Mouse (Mus musculus) CH12.LX (cell line): ENCODE measurements around the gene Birc2. TPM values are rescaled to one million over a fixed set of nuclear protein-coding genes. Genes with fewer than 3 reads are reported as not detected.
A peak's percentile ranks its signal among the peaks of the same experiment; 100 is the strongest.

Source experiments
- DNase-seq: peaks from one replicate; pipeline ENCODE4 v3.0.0-alpha.2; 2013; ENCODE audit errors: extremely low read depth
- H3K27ac ChIP-seq: 2 replicates; pipeline ENCODE4 v1.5.1; 2012; ENCODE audit warnings: low read depth, mild to moderate bottlenecking, control low read depth, moderate library complexity; ENCODE audit not compliant: insufficient read depth
- H3K27me3 ChIP-seq: replicated peaks from 2 replicates; pipeline ENCODE3; 2012; ENCODE audit warnings: inconsistent platforms
- H3K36me3 ChIP-seq, 2 experiments: replicated peaks in 1 of 2; 2 replicates each; pipeline versions ENCODE3 to v1.6.1; 2012; ENCODE audit warnings: inconsistent platforms in 1 of 2, low read length in 1 of 2, mild to moderate bottlenecking in 1 of 2, mixed read lengths in 1 of 2, moderate library complexity in 1 of 2; ENCODE audit not compliant: control insufficient read depth in 1 of 2, insufficient read depth in 1 of 2
- H3K4me1 ChIP-seq, 2 experiments: 2 replicates each; pipeline ENCODE4 v1.6.1; 2012; ENCODE audit warnings: inconsistent platforms in 1 of 2, moderate library complexity in 1 of 2; ENCODE audit not compliant: insufficient read depth in 2 of 2, control insufficient read depth in 1 of 2
- H3K4me2 ChIP-seq: 2 replicates; pipeline ENCODE4 v1.6.1; 2012; ENCODE audit warnings: low read depth, mild to moderate bottlenecking, control low read depth; ENCODE audit not compliant: poor library complexity, insufficient read depth, severe bottlenecking
- H3K4me3 ChIP-seq, 3 experiments: fragments of 150-350 bp in 1 of 3; sonication (generic) in 1 of 3; replicated peaks in 1 of 3; 2 replicates each; pipeline versions ENCODE3 to v1.5.1; 2011 to 2012; ENCODE audit warnings: low read depth in 2 of 3, low read length in 2 of 3, mild to moderate bottlenecking in 2 of 3, moderate library complexity in 2 of 3, control low read depth in 1 of 3, improper control_type of control experiment in 1 of 3, inconsistent platforms in 1 of 3, mixed read lengths in 1 of 3; ENCODE audit not compliant: poor library complexity in 1 of 3
- H3K79me2 ChIP-seq: replicated peaks from 2 replicates; pipeline ENCODE4 v1.6.1; 2012; ENCODE audit warnings: mild to moderate bottlenecking, moderate library complexity; ENCODE audit not compliant: control insufficient read depth, poor library complexity, insufficient read depth, severe bottlenecking; ENCODE audit errors: extremely low read depth
- H3K9ac ChIP-seq: 2 replicates; pipeline ENCODE4 v1.6.1; 2012; ENCODE audit warnings: low read depth, mild to moderate bottlenecking, control low read depth, moderate library complexity; ENCODE audit not compliant: insufficient read depth
- H3K9me3 ChIP-seq: replicated peaks from 2 replicates; pipeline ENCODE3; 2012; ENCODE audit warnings: low read length, inconsistent platforms, mixed read lengths
- BHLHE40 ChIP-seq: IDR thresholded peaks from 2 replicates; pipeline ENCODE4 v1.6.1; 2011; ENCODE audit warnings: mild to moderate bottlenecking, low read depth, low read length, improper control_type of control experiment
- CHD1 ChIP-seq: IDR thresholded peaks from 2 replicates; pipeline ENCODE4 v1.6.1; 2012; ENCODE audit warnings: low read depth, low read length, improper control_type of control experiment, inconsistent platforms
- CHD2 ChIP-seq: IDR thresholded peaks from 2 replicates; pipeline ENCODE4 v1.6.1; 2011; ENCODE audit warnings: low read length, improper control_type of control experiment
- CTCF ChIP-seq, 2 experiments: IDR thresholded peaks in 1 of 2; conservative IDR thresholded peaks in 1 of 2; 2 replicates each; pipeline ENCODE4 v1.5.1; 2011 to 2012; ENCODE audit warnings: low read depth in 2 of 2, low read length in 2 of 2, improper control_type of control experiment in 1 of 2, inconsistent platforms in 1 of 2, mild to moderate bottlenecking in 1 of 2, moderate library complexity in 1 of 2
- E2F4 ChIP-seq: IDR thresholded peaks from 2 replicates; pipeline ENCODE4 v1.6.1; 2011; ENCODE audit warnings: low read depth, low read length, improper control_type of control experiment; ENCODE audit not compliant: insufficient replicate concordance
- ELF1 ChIP-seq: IDR thresholded peaks from 2 replicates; pipeline ENCODE4 v1.6.1; 2014; ENCODE audit warnings: low read depth, mild to moderate bottlenecking, inconsistent platforms, low read length, improper control_type of control experiment
- EP300 ChIP-seq: IDR thresholded peaks from 2 replicates; pipeline ENCODE4 v1.6.1; 2011; ENCODE audit warnings: low read length, improper control_type of control experiment
- ETS1 ChIP-seq: conservative IDR thresholded peaks from 2 replicates; pipeline ENCODE4 v1.6.1; 2012; ENCODE audit warnings: low read depth, mild to moderate bottlenecking, inconsistent platforms, low read length, improper control_type of control experiment, moderate library complexity
- GABPA ChIP-seq: IDR thresholded peaks from 2 replicates; pipeline ENCODE4 v1.6.1; 2012; ENCODE audit warnings: low read depth, low read length, improper control_type of control experiment, inconsistent platforms; ENCODE audit not compliant: insufficient replicate concordance
- HCFC1 ChIP-seq: IDR thresholded peaks from 2 replicates; pipeline ENCODE4 v1.6.1; 2012; ENCODE audit warnings: low read depth, mild to moderate bottlenecking, inconsistent platforms, low read length, improper control_type of control experiment
- IRF4 ChIP-seq: IDR thresholded peaks from 2 replicates; pipeline ENCODE4 v1.6.1; 2014; ENCODE audit warnings: low read depth, mild to moderate bottlenecking, inconsistent platforms, low read length, improper control_type of control experiment
- JUN ChIP-seq: IDR thresholded peaks from 2 replicates; pipeline ENCODE4 v1.6.1; 2011; ENCODE audit warnings: low read depth, mild to moderate bottlenecking, low read length, improper control_type of control experiment, moderate library complexity; ENCODE audit not compliant: insufficient read depth
- JUND ChIP-seq: conservative IDR thresholded peaks from 2 replicates; pipeline ENCODE4 v1.6.1; 2011; ENCODE audit warnings: low read depth, low read length, improper control_type of control experiment
- KAT2A ChIP-seq: IDR thresholded peaks from 2 replicates; pipeline ENCODE4 v1.6.1; 2012; ENCODE audit warnings: low read length, improper control_type of control experiment, inconsistent platforms; ENCODE audit not compliant: insufficient replicate concordance
- MAFK ChIP-seq: IDR thresholded peaks from 2 replicates; pipeline ENCODE4 v1.6.1; 2011; ENCODE audit warnings: low read length, improper control_type of control experiment; ENCODE audit not compliant: insufficient replicate concordance
- MAX ChIP-seq: IDR thresholded peaks from 2 replicates; pipeline ENCODE4 v1.6.1; 2011; ENCODE audit warnings: low read length, improper control_type of control experiment
- MAZ ChIP-seq: IDR thresholded peaks from 2 replicates; pipeline ENCODE4 v1.6.1; 2012; ENCODE audit warnings: low read depth, mild to moderate bottlenecking, inconsistent platforms, low read length, improper control_type of control experiment, moderate library complexity
- MEF2A ChIP-seq: IDR thresholded peaks from 2 replicates; pipeline ENCODE4 v1.6.1; 2014; ENCODE audit warnings: low read depth, mild to moderate bottlenecking, inconsistent platforms, low read length, improper control_type of control experiment, borderline replicate concordance
- MXI1 ChIP-seq: IDR thresholded peaks from 2 replicates; pipeline ENCODE4 v1.6.1; 2011; ENCODE audit warnings: mild to moderate bottlenecking, low read depth, low read length, improper control_type of control experiment
- MYC ChIP-seq: IDR thresholded peaks from 2 replicates; pipeline ENCODE4 v1.6.1; 2011; ENCODE audit warnings: low read depth, mild to moderate bottlenecking, improper control_type of control experiment, low read length
- NELFE ChIP-seq: IDR thresholded peaks from 2 replicates; pipeline ENCODE4 v1.6.1; 2011; ENCODE audit warnings: low read depth, low read length, improper control_type of control experiment
- NRF1 ChIP-seq: IDR thresholded peaks from 2 replicates; pipeline ENCODE4 v1.6.1; 2014; ENCODE audit warnings: low read depth, mild to moderate bottlenecking, inconsistent platforms, low read length, improper control_type of control experiment, moderate library complexity
- PAX5 ChIP-seq: IDR thresholded peaks from 2 replicates; pipeline ENCODE4 v1.6.1; 2012; ENCODE audit warnings: low read length, inconsistent platforms, mixed read lengths
- POLR2A ChIP-seq: IDR thresholded peaks from 2 replicates; pipeline ENCODE4 v1.6.1; 2011; ENCODE audit warnings: low read depth, mild to moderate bottlenecking, improper control_type of control experiment, low read length
- POLR2AphosphoS2 ChIP-seq: IDR thresholded peaks from 2 replicates; pipeline ENCODE4 v1.6.1; 2011; ENCODE audit warnings: low read depth, low read length, improper control_type of control experiment
- RAD21 ChIP-seq: IDR thresholded peaks from 2 replicates; pipeline ENCODE4 v1.6.1; 2011; ENCODE audit warnings: low read depth, mild to moderate bottlenecking, low read length, improper control_type of control experiment, moderate library complexity
- RCOR1 ChIP-seq: conservative IDR thresholded peaks from 2 replicates; pipeline ENCODE4 v1.6.1; 2012; ENCODE audit warnings: low read depth, mild to moderate bottlenecking, inconsistent platforms, low read length, improper control_type of control experiment
- SIN3A ChIP-seq: IDR thresholded peaks from 2 replicates; pipeline ENCODE4 v1.6.1; 2012; ENCODE audit warnings: low read length, improper control_type of control experiment, inconsistent platforms
- SMC3 ChIP-seq: IDR thresholded peaks from 2 replicates; pipeline ENCODE4 v1.6.1; 2011; ENCODE audit warnings: low read depth, low read length, improper control_type of control experiment
- TBP ChIP-seq: conservative IDR thresholded peaks from 2 replicates; pipeline ENCODE4 v1.6.1; 2011; ENCODE audit warnings: low read depth, low read length, improper control_type of control experiment
- TCF12 ChIP-seq: IDR thresholded peaks from 2 replicates; pipeline ENCODE4 v1.6.1; 2014; ENCODE audit warnings: low read depth, mild to moderate bottlenecking, inconsistent platforms, low read length, improper control_type of control experiment
- UBTF ChIP-seq: IDR thresholded peaks from 2 replicates; pipeline ENCODE4 v1.6.1; 2012; ENCODE audit warnings: low read depth, mild to moderate bottlenecking, inconsistent platforms, low read length, improper control_type of control experiment, moderate library complexity
- USF1 ChIP-seq: IDR thresholded peaks from 2 replicates; pipeline ENCODE4 v1.6.1; 2014; ENCODE audit warnings: low read depth, mild to moderate bottlenecking, inconsistent platforms, low read length, improper control_type of control experiment
- USF2 ChIP-seq: conservative IDR thresholded peaks from 2 replicates; pipeline ENCODE4 v1.6.1; 2011; ENCODE audit warnings: low read depth, low read length, improper control_type of control experiment
- ZC3H11A ChIP-seq: IDR thresholded peaks from 2 replicates; pipeline ENCODE4 v1.6.1; 2012; ENCODE audit warnings: low read depth, mild to moderate bottlenecking, inconsistent platforms, low read length, improper control_type of control experiment
- ZKSCAN1 ChIP-seq: IDR thresholded peaks from 2 replicates; pipeline ENCODE4 v1.6.1; 2012; ENCODE audit warnings: low read depth, inconsistent platforms, low read length, improper control_type of control experiment, borderline replicate concordance
- ZMIZ1 ChIP-seq: IDR thresholded peaks from 2 replicates; pipeline ENCODE4 v1.6.1; 2012; ENCODE audit warnings: low read depth, mild to moderate bottlenecking, inconsistent platforms, low read length, improper control_type of control experiment
- ZNF384 ChIP-seq: IDR thresholded peaks from 2 replicates; pipeline ENCODE4 v1.6.1; 2012; ENCODE audit warnings: low read depth, low read length, improper control_type of control experiment, inconsistent platforms
- dilution Hi-C: fragments of 300-500 bp; cut with MboI; formaldehyde crosslinking; loops from 2 replicates; pipeline ENCODE4 v1.14.3; 2020; ENCODE audit warnings: low sequenced_read_pairs; ENCODE audit not compliant: extremely low pct_unique_long_range_greater_than_20kb, extremely low pct_ligation_motif_present
- in situ Hi-C: fragments of 300-500 bp; cut with MboI; formaldehyde crosslinking; loops from 3 replicates; pipeline ENCODE4 v1.14.3; 2019; ENCODE audit warnings: low sequenced_read_pairs, low pct_ligation_motif_present, low pct_unique_long_range_greater_than_20kb, mixed read lengths
- polyA plus RNA-seq: library from polyadenylated mRNA; unstranded; fragments of >175 nt; gene quantifications from 2 replicates; pipeline ENCODE4 v1.2.1, GENCODE M21; 2012; ENCODE audit warnings: low read depth; ENCODE audit not compliant: insufficient read length
- total RNA-seq, 2 experiments: library from RNA; depleted of rRNA; stranded (reverse); fragments of 300-350 nt in 1 of 2; fragments of >200 nt in 1 of 2; gene quantifications; 2 replicates each; pipeline ENCODE4 v1.2.3; 2012 to 2014

Birc2 gene
- total and polyA plus RNA-seq, 3 experiments, result 43.4 to 134 (median 94.7) TPM

- TF ChIP-seq MEF2A, result 0 out of 2 replicates have a peak, but pooled peaks have one; percentile 16
- peak; percentile 26 for TF ChIP-seq TCF12
- peak; percentile 51; the same call in 1 of the 2 replicates for TF ChIP-seq MYC
- no peak for TF ChIP-seq ELF1
- TF ChIP-seq CTCF (conservative IDR thresholded peaks at IDR 0.05 in 1 of 2, IDR thresholded peaks at IDR 0.05 in 1 of 2; ENCODE audit: low read depth in 2 of 2, low read length in 2 of 2), result no peak
- no peak for TF ChIP-seq SMC3
- TF ChIP-seq BHLHE40, result no peak; the same call in 1 of the 2 replicates
- TF ChIP-seq MAX, result peak; percentile 62
- TF ChIP-seq POLR2A, result peak; percentile 43; the same call in 1 of the 2 replicates
- no peak for TF ChIP-seq ZC3H11A
- no peak for TF ChIP-seq POLR2AphosphoS2
- TF ChIP-seq GABPA, result no peak
- TF ChIP-seq USF2, result no peak
- TF ChIP-seq PAX5, result no peak
- no peak for TF ChIP-seq CHD2
- TF ChIP-seq MAZ, result no peak
- TF ChIP-seq MXI1, result peak; percentile 55; the same call in 1 of the 2 replicates
- TF ChIP-seq ETS1, result peak; percentile 40
- TF ChIP-seq JUN, result no peak
- no peak for TF ChIP-seq MAFK
- TF ChIP-seq RAD21, result no peak
- TF ChIP-seq NRF1, result no peak
- 0 out of 2 replicates have a peak, but pooled peaks have one; percentile 18 for TF ChIP-seq KAT2A
- TF ChIP-seq NELFE, result no peak
- TF ChIP-seq JUND, result no peak
- TF ChIP-seq ZKSCAN1, result no peak
- TF ChIP-seq E2F4, result no peak
- TF ChIP-seq CHD1, result peak; percentile 33; the same call in 1 of the 2 replicates
- no peak for TF ChIP-seq TBP
- TF ChIP-seq ZNF384, result no peak
- TF ChIP-seq HCFC1, result no peak
- no peak; the same call in 1 of the 2 replicates for TF ChIP-seq IRF4
- TF ChIP-seq RCOR1, result no peak
- peak; percentile 63 for TF ChIP-seq SIN3A
- TF ChIP-seq USF1, result no peak
- no peak for TF ChIP-seq ZMIZ1
- no peak for TF ChIP-seq UBTF
- no peak for TF ChIP-seq EP300
- Histone ChIP-seq H3K9me3 (peaks cover 39% of the 10 kb centered on the region), H3K27ac (peak overlapping the region; percentile 89), H3K36me3 (peaks cover 30 to 42% of the 10 kb centered on the region in 2 experiments), H3K27me3 (no peaks in the 10 kb centered on the region), H3K4me1 (peaks cover 13 to 28% of the 10 kb centered on the region in 2 experiments; a peak in 3 of 4 replicates), H3K9ac (peak overlapping the region; percentile 97), H3K4me2 (peak overlapping the region; percentile 85), H3K79me2 (peaks cover 38% of the 10 kb centered on the region), H3K4me3 (peak overlapping the region; percentile 63 to 90 (median 65))
- peak; percentile 52 for DNase-seq
- in situ Hi-C loops (loop anchor here (10.0 to 25.0 kb wide), 2 partner anchors 147 to 659 kb away; no protein-coding TSS in a partner anchor), dilution Hi-C loops (no loop called here)
These were observed 34.6 kb upstream of the Birc2 start for GRCm38 (mm10) chr9:7871316-7872043.
